In the genomic region with DNA sequence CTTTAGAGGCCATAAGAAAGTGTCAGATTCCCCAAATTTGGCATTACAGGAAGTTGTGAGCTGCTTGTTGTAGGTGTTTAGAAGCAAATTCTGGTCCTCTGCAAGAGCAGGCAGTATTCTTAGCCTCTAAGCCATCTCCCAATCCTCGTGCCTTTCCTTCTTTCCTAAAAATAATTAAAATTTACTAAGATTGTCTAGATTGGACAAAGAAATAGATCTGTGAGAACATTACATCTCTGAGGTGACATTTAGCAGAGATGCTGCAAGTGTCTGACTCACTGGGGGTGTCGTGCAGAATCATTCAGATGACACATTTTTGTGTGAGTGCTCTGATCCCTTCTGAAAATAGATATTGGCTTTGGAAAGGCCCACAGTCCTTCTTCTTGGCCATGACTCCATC, we compare ENCODE assay signal across 19 mouse cellular contexts.
A peak's percentile ranks its signal among the peaks of the same experiment; 100 is the strongest.
DNase-seq lines count a peak whose midpoint lies in the region; ATAC-seq lines count a peak whose summit lies in the region.
"Had no signal": no experiment of that assay in that cellular context is flagged by ENCODE, and none has a peak within 500 bp of the region (broad histone marks: within the 10 kb centered on the region; RNA-seq: fewer than 3 reads in every experiment).

No protein-coding gene starts in this region.

- ATAC-seq in frontal cortex, adult (ENCODE audit: low TSS enrichment) = peak; percentile 74
- ATAC-seq: activated CD4-positive, CD25-positive, alpha-beta regulatory T cell, adult 4 months; forebrain, postnatal 0 days; hindbrain, embryonic 16.5 days had no signal

- DNase-seq in frontal cortex, postnatal 10 days (ENCODE audit: low spot score in 2 of 2) = no peak
- DNase-seq in layer of hippocampus, adult 9-11 months = peak; percentile 18
- DNase-seq in layer of hippocampus, postnatal 10 days (ENCODE audit: low spot score in 2 of 2) = no peak
- peak; percentile 32 to 34 for DNase-seq in right cerebral cortex, adult 2 months (ENCODE audit: low spot score in 2 of 2)
- no peak for DNase-seq in right cerebral cortex, postnatal 14 days
- no peak for DNase-seq in adrenal gland, adult 8-10 months
- DNase-seq: adrenal gland, adult 2 months; cerebellum, adult 8-10 months; cerebellum, postnatal 25 days; forebrain, postnatal 0 days; gastrocnemius, postnatal 10 days; kidney, adult 8-10 months; lung, embryonic 14.5 days; lung, postnatal 14 days; midbrain, embryonic 14.5 days; retina, postnatal 1 day had no signal

Comparison
In these comparisons a context has a peak if more than half of its experiments do, and no peak if none do; other contexts are left out.
1. DNase-seq: peak in layer of hippocampus, adult 9-11 months (single experiment) and right cerebral cortex, adult 2 months (2 of 2); none in frontal cortex, postnatal 10 days (0 of 2), layer of hippocampus, postnatal 10 days (0 of 2), right cerebral cortex, postnatal 14 days (single experiment) and adrenal gland, adult 8-10 months (single experiment).